Mouse (Mus musculus) bone marrow macrophage, adult 2 months (primary cell): ENCODE measurements around the gene Neurod2.

ENCODE experiments used
- CTCF ChIP-seq: IDR thresholded peaks from 2 replicates; pipeline ENCODE4 v1.5.1; 2012; ENCODE audit warnings: low read depth, mild to moderate bottlenecking, low read length, moderate library complexity
- POLR2A ChIP-seq: IDR thresholded peaks from 2 replicates; pipeline ENCODE4 v1.6.1; 2012; ENCODE audit warnings: mild to moderate bottlenecking, low read depth, low read length, borderline replicate concordance

- no peak for TF ChIP-seq POLR2A
- no peak for TF ChIP-seq CTCF
These were observed 41.5 kb downstream of the Neurod2 start for GRCm38 (mm10) chr11:98287961-98288360.
